Mouse (Mus musculus): ENCODE measurements around the gene Nell2.

The Nell2 gene

DNA sequence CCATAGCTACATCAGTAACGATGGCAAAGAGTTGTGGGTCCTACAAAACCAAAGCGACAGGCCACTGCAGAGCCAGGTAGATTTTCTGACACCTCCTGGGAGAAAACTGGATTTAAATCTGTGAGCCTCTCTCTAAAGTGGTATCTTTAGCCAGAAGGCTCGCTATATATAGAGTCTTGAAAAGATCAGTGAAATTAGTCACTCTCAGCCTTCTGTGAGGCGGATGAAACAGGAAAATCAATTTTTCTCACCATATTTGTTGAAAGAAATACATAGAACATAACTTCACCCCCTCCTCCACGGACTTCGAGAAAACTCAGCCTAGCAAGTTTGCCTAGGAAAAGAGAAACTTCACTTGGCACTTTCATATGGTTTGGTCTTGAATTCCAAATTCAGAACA, 54.4 kb downstream of the Nell2 start:
- peak; percentile 25 for DNase-seq (ENCODE audit: low spot score)

DNA sequence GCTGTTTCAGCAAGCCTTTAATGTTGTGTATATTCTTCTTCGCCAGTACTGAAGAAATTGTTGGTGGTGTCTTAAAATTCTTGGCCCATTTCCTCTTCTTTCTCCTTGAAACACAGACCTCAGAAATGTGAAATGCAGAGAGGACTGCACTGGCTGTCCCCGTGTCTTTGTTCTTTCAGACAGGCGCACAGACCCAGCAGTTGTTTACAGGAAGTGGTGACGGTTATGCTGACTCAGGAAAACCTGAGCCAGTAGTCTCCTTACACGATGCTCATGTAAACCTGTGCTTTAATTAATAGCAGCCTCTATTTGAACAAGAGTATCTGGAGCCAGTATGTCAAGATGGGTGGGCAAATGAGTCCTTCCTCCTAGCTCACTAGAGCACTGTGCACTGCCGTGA, 61.2 kb downstream of the Nell2 start:
- DNase-seq (ENCODE audit: low spot score), result no peak

DNA sequence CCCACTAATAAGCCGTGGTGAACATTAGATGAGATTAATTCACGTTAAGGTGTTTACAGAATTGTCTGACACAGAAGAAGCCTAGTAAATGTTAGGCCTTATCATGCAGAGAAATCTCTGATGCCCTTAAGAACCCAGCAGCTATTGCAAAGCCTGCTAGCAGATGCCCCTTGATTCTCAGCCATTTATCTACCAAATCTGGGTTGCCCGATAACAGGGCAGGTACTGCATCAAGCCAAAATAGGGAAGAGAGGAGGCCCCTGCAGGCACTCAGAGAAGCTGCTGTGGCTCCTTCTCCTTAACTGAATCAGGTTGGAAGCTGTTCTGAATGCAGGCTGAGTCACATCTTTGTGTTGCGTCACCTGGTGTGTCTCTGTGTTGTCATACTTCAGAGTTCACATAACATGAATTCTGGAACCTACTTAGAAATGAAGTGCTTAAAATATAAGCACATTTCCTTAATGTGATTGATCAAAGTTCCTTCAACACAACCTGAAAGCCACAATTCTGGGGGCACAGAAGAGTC, 68.3 kb downstream of the Nell2 start:
- DNase-seq (ENCODE audit: low spot score), result no peak

DNA sequence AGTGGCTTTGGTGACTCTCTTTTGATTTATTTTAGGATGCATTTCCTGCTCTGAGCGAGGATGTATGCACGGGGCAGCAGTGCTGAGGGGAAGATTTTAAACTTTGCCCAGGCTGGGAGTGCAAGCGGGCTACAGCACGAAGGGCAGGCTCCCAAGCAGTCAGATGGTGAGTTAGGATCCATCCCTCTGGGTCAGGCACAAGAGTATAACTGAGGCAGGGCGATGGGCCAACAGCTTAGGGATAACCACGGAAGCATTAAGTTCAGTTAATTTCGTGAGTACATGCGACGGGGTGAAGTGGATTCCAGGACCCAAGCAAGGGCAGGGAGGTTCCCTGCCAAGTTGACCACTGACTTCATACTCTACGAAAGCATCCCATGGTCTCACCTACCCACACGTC, 83.8 kb downstream of the Nell2 start:
- DNase-seq (ENCODE audit: low spot score), result no peak

DNA sequence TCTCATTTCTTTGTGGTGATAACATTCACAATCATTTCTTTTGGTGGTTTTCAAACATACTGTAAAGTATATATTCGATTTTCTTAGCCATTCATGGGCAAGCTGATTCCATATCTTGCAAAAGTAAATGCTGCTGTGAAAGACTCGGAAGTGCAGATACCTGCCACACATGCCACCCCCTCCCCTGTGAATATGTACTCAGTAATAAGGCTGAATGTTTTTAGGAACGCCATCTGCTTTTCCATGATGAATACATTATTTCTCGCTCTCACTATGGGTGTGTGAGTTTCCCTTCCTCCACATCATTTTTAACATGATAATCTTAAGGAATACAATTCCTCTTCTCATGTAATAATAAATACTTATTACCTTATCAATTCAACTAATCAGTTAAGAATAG, 90.6 kb downstream of the Nell2 start:
- no peak for DNase-seq (ENCODE audit: low spot score)

DNA sequence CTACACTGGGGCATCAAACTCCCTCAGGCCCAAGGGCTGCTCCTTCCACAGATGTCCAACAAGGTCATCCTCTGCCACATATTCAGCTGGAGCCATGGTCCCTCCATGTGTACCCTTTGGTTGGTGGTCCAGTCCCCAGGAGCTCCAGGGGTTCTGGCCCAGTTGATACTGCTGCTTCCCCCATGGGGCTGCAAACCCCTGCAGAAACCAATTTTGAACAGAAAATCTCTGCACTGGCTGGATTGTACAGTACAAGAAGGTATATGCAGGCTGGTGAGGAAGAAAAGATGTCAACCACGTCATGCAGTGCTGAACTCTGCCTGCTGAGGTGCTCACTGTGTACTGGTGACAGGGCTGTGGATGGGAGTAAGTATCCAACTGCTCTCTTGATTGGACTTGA, 92.1 kb downstream of the Nell2 start:
- no peak for DNase-seq (ENCODE audit: low spot score)

DNA sequence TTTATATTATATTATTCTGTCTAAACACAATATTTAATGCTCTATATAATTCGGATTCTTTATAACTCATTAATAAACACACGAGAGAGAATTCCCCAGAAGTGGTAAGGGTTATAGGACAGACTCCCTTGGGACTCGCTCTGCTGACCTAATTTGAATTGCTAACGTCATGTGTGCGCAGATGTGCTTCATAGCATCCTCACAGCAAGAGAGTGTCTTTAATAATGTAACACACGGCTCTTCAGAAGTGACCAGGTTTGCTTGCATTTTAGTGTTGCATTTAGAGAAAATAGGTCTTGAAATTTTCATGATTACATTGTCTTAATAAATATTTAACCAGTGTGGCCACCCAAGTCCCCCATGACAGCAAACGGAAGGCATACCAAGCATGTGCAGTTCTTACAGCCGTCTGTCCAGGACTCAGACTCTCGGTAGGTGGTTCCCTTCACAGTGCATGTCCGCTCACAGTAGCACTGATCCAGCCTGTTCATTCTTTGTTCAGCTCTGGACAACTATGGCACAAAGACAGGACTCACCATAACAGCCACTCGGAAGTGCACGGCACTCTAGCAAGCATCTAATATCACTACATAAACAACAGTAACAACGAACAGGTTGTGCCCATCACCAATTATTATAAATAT, 97.1 kb downstream of the Nell2 start:
- DNase-seq (ENCODE audit: low spot score), result no peak

DNA sequence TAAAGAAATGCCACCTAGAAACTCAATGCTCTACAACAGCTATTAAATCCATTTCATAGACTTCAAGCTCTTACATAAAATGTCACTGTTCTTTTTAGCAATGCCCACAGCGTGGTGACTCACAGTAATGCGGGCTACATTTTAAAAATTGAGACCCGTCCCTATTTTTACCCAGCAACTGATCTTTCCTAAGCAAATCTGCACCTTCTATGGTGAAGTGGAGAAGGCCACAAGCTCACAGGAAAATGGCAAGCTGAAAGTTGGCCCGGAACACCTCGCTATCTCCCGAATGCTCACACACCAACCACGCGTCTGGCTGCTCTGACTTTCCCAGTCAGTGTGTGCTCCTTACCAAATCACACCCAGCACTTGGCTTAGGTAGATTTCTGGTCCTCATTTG, 98.4 kb downstream of the Nell2 start:
- DNase-seq (ENCODE audit: low spot score), result no peak

DNA sequence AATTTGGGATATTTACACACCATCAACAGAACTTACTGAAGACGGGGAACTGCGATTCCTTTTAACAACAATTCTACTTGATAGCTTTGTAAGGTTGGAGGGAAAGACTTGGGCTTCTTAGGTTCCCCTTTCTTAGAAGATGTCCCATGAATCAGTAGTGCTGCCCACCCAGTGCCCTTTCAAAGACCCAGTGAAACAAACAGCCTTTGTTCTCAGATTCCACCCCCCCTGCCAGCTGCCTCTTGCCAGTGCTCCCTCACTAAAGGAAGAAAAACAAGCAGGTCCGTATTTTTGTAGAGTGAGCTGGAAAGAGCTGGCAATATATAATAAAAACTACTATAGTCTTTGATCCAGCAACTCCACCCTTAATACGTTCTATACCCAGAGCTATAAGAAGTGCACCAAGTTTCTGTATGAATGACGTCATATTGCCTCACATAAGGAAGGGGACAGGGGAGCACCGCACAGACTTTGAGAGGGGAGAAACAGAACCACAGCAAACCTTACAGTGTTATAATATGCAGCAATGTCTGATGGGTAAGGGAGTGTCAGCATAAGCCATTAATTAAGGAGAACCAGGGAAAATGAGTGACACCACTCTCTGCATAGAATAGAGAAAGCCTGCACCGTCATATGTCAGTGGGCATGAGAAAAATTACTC, 100.2 kb downstream of the Nell2 start:
- DNase-seq (ENCODE audit: low spot score), result no peak

DNA sequence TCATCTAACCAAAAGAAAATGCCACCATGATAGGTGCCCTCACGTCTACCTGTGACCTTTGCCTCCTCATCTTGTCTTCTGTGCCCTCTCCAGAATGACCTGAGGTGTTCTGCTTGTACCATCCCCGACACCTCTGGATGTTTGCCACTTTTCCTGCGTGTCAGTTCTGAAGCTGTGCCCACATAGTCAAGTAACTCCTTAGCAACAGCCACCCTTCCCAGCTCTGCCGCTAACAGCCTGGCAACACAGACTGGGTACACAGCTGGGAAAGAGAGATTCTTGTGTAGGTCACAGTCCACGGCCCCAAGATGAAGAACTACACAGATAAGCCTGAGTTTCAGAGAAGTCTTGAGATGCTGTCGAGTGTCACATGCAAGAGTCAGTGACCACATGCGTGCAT, 103.3 kb downstream of the Nell2 start:
- DNase-seq (ENCODE audit: low spot score), result no peak

DNA sequence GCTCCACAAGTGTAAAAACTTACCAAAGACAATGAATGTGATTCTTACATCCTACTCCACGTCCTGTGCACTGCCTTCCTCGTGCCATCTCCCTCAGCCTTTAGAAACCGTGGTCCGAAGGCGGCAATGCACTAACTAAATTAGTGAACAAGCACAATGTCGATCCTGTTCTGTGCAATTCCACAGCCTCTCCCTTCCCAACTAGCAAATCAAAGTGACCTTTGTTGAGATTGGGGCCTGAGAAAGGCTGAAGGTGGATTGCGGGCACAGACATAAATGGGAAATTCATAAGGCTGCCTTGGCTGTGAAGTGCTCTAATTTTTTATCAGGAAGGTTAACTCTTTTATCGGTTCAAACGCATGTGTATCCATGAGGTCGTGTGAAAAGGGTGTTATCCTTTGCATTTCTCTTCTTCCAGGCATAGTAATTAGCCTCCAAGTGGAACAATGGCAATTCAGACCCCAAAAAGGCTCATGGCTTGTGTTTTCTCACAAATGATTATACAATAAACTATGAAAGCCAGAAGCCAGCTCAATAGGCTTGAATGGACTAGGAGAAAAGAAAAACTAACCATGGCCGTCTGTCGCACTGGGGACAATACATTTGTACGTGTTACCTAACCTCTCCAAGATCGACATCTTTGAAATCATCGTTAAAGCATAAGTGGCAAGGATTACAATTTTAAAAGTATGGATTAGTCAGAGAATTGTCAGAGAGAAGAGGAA, 106.0 kb downstream of the Nell2 start:
- no peak for DNase-seq (ENCODE audit: low spot score)

DNA sequence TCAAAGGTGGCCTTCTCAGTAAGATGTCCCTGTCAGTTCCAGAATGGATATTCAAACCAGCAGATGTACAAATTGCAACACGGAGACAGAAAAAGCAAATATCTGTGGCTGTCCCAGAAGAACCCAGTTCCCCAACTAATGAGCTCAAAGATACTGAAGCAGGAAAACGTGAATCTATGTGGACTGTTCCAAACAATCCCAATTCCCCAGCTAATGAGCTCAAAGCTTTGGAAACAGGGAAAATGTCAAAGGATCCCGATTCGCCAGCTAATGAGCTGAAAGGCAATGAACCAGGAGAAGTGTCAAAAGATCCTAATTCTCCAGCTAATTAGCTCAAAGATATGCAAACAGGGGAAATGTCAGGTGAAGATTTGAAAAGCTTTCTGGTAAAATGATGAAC, 109.7 kb downstream of the Nell2 start:
- no peak for DNase-seq (ENCODE audit: low spot score)

DNA sequence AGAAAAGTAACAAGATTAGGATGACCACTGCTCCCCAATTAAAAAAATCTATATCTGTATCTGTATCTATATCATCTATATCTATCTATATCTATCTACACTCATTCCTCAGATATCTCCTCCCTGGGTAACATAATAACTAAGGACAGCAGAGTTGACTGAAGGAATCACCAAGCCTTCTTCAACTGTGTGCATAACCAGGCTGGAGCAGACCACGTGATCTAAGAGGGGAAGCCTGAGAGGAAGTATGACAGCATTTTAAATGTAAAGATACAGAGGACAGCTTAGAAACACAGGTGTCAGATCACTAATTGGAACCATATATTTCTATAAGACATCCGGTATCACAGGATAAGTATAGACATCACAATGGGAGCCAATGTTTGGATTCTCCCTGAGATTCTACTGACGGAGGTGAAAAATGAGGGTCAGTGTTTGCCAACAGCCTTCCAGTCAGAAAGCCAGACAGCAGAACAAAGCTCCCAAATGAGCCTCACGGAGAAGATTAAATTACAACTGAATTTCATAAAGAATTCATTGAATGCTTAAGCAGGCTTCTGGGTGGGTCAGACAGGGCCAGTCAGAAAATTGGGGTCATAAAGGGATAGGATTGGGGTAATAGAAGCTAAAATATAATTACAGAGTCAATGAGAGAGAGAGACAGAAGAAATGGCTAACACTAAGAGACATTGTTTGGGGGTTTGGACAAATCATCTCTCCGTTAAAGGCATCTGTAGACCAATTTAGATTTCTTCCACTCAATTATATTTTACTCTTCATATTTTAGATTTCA, 116.2 kb downstream of the Nell2 start:
- DNase-seq (ENCODE audit: low spot score), result no peak

DNA sequence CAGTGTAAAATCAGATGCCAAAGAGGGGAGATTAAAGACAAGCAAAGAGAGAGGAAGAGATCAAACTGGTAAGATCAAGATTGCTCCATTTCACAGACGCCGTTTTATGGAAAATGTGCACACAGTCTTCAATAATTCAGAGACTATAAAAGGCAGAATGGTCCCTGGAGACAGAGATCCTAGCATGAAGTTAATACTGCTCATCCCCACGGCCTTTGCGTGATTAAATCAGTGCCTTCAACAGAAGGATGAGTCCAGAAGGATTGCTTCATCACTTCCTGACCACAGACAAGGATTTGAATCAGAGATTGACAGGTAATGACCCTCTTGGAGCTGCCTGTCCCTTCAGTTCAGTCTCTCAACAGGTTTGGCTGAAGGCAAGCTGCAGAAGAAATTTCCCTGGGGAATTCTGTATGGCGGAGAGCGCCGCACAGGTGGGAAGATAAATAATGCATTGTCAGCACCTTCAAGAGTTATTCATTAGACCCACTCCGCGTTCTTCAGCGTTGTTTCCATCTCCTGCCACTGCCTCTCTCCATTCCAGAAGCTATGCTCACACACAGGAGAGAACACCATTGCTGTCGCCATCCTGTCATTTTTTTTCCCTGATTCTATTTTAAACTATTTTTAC, 118.0 kb downstream of the Nell2 start:
- no peak for DNase-seq (ENCODE audit: low spot score)

DNA sequence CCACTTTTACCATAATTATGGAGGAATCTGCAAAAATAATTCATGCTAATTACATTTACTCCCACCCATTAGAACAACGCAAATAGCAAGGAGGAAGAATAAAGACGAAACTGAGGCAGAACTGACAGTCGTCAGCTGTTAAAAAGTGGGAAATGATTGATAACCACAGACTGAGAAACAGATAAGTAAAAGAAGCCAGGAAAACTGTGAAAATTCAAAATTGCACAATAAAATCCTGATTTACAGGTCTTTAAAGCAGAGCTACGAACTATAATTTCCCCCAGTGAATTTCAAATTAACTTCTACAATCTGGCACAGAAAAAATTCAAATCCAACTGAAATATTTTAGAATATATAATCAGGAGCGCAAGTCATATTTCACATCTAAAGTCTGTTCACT, 138.0 kb downstream of the Nell2 start:
- DNase-seq (ENCODE audit: low spot score), result no peak

DNA sequence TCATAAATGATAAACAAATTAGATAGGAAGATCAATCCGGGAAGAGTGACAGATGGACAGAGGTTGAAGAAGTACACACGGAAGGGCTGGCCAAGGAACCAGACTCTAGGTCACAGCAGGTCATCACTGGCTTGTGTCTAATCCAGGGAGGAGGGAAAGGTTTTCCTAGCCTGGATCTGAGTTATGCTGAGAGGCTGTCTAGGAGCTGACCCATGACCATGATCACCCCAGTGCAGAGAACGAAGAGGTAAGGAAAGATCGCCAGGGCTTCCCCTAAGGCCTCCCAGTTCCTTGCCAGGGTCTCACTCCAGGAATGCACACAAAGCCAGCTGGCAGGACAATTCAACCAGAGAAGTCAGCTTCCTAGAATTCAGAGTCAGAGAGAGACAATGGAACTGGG, 139.4 kb downstream of the Nell2 start:
- DNase-seq (ENCODE audit: low spot score), result no peak

DNA sequence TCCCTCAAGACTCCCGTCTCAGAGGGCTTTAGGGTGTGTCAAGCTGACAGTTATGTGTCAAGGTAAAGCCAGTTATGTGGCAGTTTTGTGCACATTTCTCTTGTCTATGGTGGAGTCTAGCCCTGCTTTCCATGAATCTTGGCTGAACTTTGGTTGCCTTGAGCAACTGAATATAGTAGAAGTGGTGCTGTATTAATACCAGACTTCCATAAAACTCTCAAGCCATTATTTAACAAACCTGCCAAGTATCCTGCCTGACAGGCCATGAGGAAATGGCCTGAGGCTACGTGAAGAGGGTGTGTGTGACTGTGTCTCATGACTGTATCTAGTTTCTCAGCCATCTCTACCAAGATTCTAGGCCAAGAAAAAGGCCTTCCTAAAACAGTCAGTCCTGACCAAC, 147.5 kb downstream of the Nell2 start:
- no peak for DNase-seq (ENCODE audit: low spot score)

DNA sequence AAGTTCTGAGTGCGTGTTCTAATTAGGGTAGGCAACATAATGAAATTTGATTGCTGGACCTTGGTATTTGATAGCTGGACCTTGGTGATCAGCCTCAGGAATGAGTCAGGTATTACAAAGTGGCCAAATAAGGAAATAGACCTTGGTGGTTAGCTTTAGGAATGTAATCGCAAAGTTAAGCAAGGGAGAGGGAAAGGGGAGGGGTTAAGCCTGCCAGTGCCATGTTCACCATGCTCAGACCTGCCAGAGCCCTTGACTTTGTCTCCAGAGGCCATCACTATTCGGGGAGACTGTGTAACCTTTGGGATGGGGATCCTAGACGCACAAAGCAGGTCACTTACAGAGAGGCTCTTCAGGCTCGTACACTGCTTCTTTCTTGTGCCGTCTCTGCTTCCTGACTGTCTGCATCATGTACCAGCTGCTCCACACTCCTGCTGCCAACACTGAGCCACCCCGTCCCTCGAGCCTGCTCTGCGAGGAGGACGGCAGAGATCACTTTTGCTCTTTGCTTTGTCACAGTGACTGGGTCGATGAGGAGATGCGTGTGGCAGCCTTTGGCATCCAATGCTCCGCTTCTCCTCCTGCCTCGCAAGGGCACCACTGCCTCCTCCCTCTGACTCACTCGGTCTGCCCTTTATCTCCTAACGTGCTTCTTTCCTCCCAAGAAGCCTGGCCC, 157.5 kb downstream of the Nell2 start:
- peak; percentile 41 for DNase-seq (ENCODE audit: low spot score)

DNA sequence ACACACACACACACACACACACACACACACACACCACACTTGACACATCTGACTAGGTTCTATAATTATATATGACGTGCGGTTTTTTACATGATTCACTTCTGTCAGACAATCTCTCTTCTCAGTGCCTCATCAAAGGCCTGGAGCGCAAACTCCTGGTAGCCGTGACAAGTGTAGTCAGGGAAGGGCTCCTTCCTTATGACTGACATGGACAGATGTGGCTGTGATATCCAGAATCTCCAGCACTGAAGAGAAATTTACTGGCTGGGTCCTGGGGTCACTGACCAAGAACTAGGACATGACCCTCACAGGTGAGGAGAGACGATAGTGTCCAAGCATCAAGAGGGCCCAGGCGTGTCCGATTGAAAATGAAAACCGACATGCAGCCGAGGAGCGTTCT, 160.2 kb downstream of the Nell2 start:
- DNase-seq (ENCODE audit: low spot score), result no peak

DNA sequence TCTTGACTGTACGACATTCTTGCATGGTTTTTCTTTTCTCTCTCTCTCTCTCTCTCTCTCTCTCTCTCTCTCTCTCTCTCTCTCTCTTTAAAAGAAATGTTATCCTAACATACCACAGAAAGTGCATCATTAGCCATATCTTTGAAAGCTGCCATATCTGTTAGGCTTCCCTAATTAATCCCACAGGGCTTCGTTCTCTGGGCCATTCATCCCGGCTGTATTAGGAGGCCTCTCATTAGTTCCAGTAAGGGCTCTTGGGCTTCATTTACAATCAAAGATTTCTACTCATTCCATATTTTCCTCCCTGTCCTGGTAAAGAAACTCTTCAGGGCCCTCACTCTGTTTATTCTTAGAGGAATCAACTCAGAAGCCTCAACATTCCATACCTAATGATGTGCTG, 161.9 kb downstream of the Nell2 start:
- no peak for DNase-seq (ENCODE audit: low spot score)

DNA sequence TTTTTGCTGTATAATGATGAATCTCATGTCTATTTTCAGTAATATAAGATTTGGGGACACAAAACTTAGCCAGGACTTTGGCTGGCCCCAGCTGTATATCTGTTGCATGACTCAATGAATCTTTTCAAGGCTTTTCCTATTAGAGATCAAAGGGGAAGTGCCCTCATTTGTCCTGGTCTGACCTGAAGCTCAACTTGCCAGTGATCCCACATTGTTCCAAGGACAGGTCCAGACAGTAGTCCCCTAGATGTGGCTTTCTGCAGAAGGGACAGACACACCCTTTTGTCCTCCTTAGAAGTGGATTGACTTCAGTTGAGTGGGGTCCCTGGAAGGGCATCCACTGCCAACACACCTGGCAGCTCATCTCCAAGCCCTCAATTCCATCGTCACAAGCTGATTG, 173.6 kb downstream of the Nell2 start:
- DNase-seq (ENCODE audit: low spot score), result no peak
